Mouse (Mus musculus) cortical plate, adult 2 months (tissue): ENCODE results near the gene Slc30a2. TPM values are rescaled to one million over a fixed set of nuclear protein-coding genes. Genes with fewer than 3 reads are reported as not detected.
"Not testable (repeated sequence)": the region's sequence is repeated elsewhere in the genome, so short reads cannot be mapped to it uniquely, and the experiment has no call there.

Experiments used
- H3K27ac ChIP-seq: fragments of 200-500 bp; 2 replicates; pipeline ENCODE4 v1.5.1; 2012; ENCODE audit warnings: low read length, control low read depth, inconsistent platforms; ENCODE audit not compliant: insufficient read depth
- H3K4me1 ChIP-seq: fragments of 200-500 bp; 2 replicates; pipeline ENCODE4 v1.6.1; 2011; ENCODE audit warnings: low read length; ENCODE audit not compliant: control insufficient read depth, insufficient read depth
- H3K4me3 ChIP-seq: fragments of 200-500 bp; 2 replicates; pipeline ENCODE4 v1.5.1; 2011; ENCODE audit warnings: mild to moderate bottlenecking, low read length, control low read depth; ENCODE audit not compliant: insufficient read depth
- CTCF ChIP-seq: fragments of 200-500 bp; IDR thresholded peaks from 2 replicates; pipeline ENCODE4 v1.5.1; 2011; ENCODE audit warnings: mild to moderate bottlenecking, control low read depth, low read length; ENCODE audit not compliant: insufficient read depth; ENCODE audit errors: extremely low read depth
- POLR2A ChIP-seq: fragments of 200-500 bp; IDR thresholded peaks from 2 replicates; pipeline ENCODE4 v1.6.1; 2011; ENCODE audit warnings: mild to moderate bottlenecking, low read length, control low read depth; ENCODE audit not compliant: insufficient read depth; ENCODE audit errors: extremely low read depth
- polyA plus RNA-seq: library from polyadenylated mRNA; depleted of rRNA; stranded (reverse); fragments of >200 nt; gene quantifications from 2 replicates; pipeline ENCODE4 v1.2.3, GENCODE M21; 2012

Gene Slc30a2
- polyA plus RNA-seq, 1 experiment = 0.02 TPM

GRCm38 (mm10) chr4:134316390-134316789, 26.6 kb upstream of the Slc30a2 start:
- H3K4me3 ChIP-seq = no peak overlapping the region
- no peak for TF ChIP-seq POLR2A
- TF ChIP-seq CTCF = no peak
- no peak overlapping the region for H3K27ac ChIP-seq
- H3K4me1 ChIP-seq = no peaks in the 10 kb centered on the region

- no peak for TF ChIP-seq POLR2A
- no peak for TF ChIP-seq CTCF
Observed at GRCm38 (mm10) chr4:134319074-134319473, 23.9 kb upstream of the Slc30a2 start.

GRCm38 (mm10) chr4:134319674-134320073, 23.3 kb upstream of the Slc30a2 start:
- no peak overlapping the region for H3K27ac ChIP-seq
- H3K4me1 ChIP-seq = no peaks in the 10 kb centered on the region
- TF ChIP-seq CTCF (no peak), POLR2A (no peak)
- no peak overlapping the region for H3K4me3 ChIP-seq

More at GRCm38 (mm10) chr4:134319074-134319473, 23.9 kb upstream of the Slc30a2 start:
- Histone ChIP-seq H3K4me3 (no peak overlapping the region), H3K27ac (no peak overlapping the region), H3K4me1 (no peaks in the 10 kb centered on the region)

GRCm38 (mm10) chr4:134321524-134321923, 21.5 kb upstream of the Slc30a2 start:
- H3K4me3 ChIP-seq = no peak overlapping the region
- TF ChIP-seq CTCF (no peak), POLR2A (no peak)
- H3K4me1 ChIP-seq = no peaks in the 10 kb centered on the region
- H3K27ac ChIP-seq = no peak overlapping the region

- no peak overlapping the region for H3K4me3 ChIP-seq
- TF ChIP-seq CTCF (no peak), POLR2A (no peak)
- H3K27ac ChIP-seq = no peak overlapping the region
- no peaks in the 10 kb centered on the region for H3K4me1 ChIP-seq
Observed at GRCm38 (mm10) chr4:134324655-134325054, 18.3 kb upstream of the Slc30a2 start.

- Histone ChIP-seq H3K4me1 (no peaks in the 10 kb centered on the region), H3K4me3 (no peak overlapping the region), H3K27ac (no peak overlapping the region)
- TF ChIP-seq POLR2A = no peak
- no peak for TF ChIP-seq CTCF
Observed at GRCm38 (mm10) chr4:134326859-134327530, 16.0 kb upstream of the Slc30a2 start.

GRCm38 (mm10) chr4:134328151-134328550, 14.8 kb upstream of the Slc30a2 start:
- Histone ChIP-seq H3K27ac (no peak overlapping the region), H3K4me3 (no peak overlapping the region), H3K4me1 (no peaks in the 10 kb centered on the region)
- TF ChIP-seq CTCF = no peak
- TF ChIP-seq POLR2A = no peak

- TF ChIP-seq CTCF = no peak
- no peak for TF ChIP-seq POLR2A
- no peak overlapping the region for H3K4me3 ChIP-seq
- no peaks in the 10 kb centered on the region for H3K4me1 ChIP-seq
- H3K27ac ChIP-seq = no peak overlapping the region
Observed at GRCm38 (mm10) chr4:134328832-134329231, 14.1 kb upstream of the Slc30a2 start.

GRCm38 (mm10) chr4:134330281-134330680, 12.7 kb upstream of the Slc30a2 start:
- H3K4me3 ChIP-seq = no peak overlapping the region
- no peak for TF ChIP-seq POLR2A
- TF ChIP-seq CTCF = no peak
- H3K27ac ChIP-seq = no peak overlapping the region
- no peaks in the 10 kb centered on the region for H3K4me1 ChIP-seq

GRCm38 (mm10) chr4:134341231-134341630, 1.8 kb upstream of the Slc30a2 start:
- H3K4me1 ChIP-seq, H3K27ac ChIP-seq, H3K4me3 ChIP-seq: not testable (repeated sequence)

GRCm38 (mm10) chr4:134342213-134342779, 685 bp upstream of the Slc30a2 start:
- no peak overlapping the region for H3K27ac ChIP-seq
- TF ChIP-seq CTCF = no peak
- TF ChIP-seq POLR2A = no peak
- no peak overlapping the region for H3K4me3 ChIP-seq
- H3K4me1 ChIP-seq = no peaks in the 10 kb centered on the region
